8 mouse cellular contexts compared by ENCODE assay signal in the genomic region with DNA sequence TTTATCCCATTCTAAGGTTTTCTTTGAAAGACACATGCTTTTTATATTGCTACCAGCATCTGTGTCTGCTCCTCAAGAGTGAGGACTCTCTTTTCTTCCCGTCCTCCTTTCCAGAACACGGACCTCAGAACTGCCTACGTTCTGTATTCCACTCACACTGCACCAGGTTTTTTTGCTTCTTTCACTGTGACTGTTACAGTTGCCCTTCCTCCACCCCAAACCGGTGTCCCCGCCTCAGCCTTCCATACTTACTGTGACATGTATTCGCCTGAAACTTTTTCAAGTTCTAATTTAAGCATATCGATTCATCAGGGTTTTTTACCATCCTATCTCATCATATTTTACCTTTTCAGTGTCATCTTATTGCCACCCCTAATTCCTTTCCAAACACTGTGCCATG. TPM values are rescaled to one million over a fixed set of nuclear protein-coding genes. Genes with fewer than 3 reads are reported as not detected.
DNase-seq lines count a peak whose midpoint lies in the region; ATAC-seq and TF ChIP-seq lines count a peak whose summit lies in the region.

No protein-coding gene starts in this region.

- no peak for TF ChIP-seq CTCF in cerebellum, adult 2 months (IDR thresholded peaks at IDR 0.05; ENCODE audit: borderline replicate concordance, insufficient read depth, low read depth, low read length)

- H3K4me1 ChIP-seq in cerebellum, adult 2 months (ENCODE audit: control insufficient read depth, insufficient read depth, low read length) = peaks cover 5% of the 10 kb centered on the region; the same call in 1 of the 2 replicates
- peaks cover 6% of the 10 kb centered on the region; the same call in 1 of the 2 replicates for H3K4me1 ChIP-seq in stomach, embryonic 15.5 days

- no peaks in the 10 kb centered on the region for H3K27me3 ChIP-seq in cerebellum, adult 2 months (ENCODE audit: control insufficient read depth, insufficient read depth, low read length)
- no peaks in the 10 kb centered on the region for H3K27me3 ChIP-seq in stomach, embryonic 15.5 days (replicated peaks)

- WGBS in cerebellum, adult 2 months = 3% methylated on average over 7 of the region's 7 CpGs
- WGBS in stomach, embryonic 15.5 days = 7% methylated on average over 7 of the region's 7 CpGs

- H3K4me3 ChIP-seq in cerebellum, adult 2 months (replicated peaks; ENCODE audit: insufficient read depth, low read depth, low read length) = peak overlapping the region; percentile 95
- peak overlapping the region; percentile 79 for H3K4me3 ChIP-seq in stomach, embryonic 15.5 days (replicated peaks)

- TF ChIP-seq POLR2A in cerebellum, adult 2 months (IDR thresholded peaks at IDR 0.05; ENCODE audit: borderline replicate concordance, insufficient read depth, low read length) = no peak

- peak overlapping the region; percentile 81 for H3K4me2 ChIP-seq in stomach, embryonic 15.5 days

- peak; percentile 24 for DNase-seq in urinary bladder, postnatal 14 days (ENCODE audit: low spot score)
- no peak for DNase-seq in urinary bladder, adult 2 months (ENCODE audit: low spot score)
- peak in 1 of 2 experiments; percentile 34 for DNase-seq in cerebellum, adult 2 months
- DNase-seq in heart, adult 8-10 months (ENCODE audit: low spot score) = peak; percentile 11
- DNase-seq in kidney, postnatal 10 days = peak; percentile 16
- peak; percentile 4 for DNase-seq in lung, postnatal 25 days (ENCODE audit: low spot score)
- no peak for DNase-seq in gastrocnemius, adult 18-20 months (ENCODE audit: low spot score)

- H3K36me3 ChIP-seq in stomach, embryonic 15.5 days = no peaks in the 10 kb centered on the region

- no peak overlapping the region; the same call in 1 of the 2 replicates for H3K27ac ChIP-seq in cerebellum, adult 2 months (ENCODE audit: insufficient read depth, low read length)
- peak overlapping the region; percentile 97 for H3K27ac ChIP-seq in stomach, embryonic 15.5 days

- no peaks in the 10 kb centered on the region for H3K9me3 ChIP-seq in stomach, embryonic 15.5 days

- H3K9ac ChIP-seq in stomach, embryonic 15.5 days = peak overlapping the region; percentile 96; the same call in 1 of the 2 replicates

- no peak for ATAC-seq in stomach, embryonic 15.5 days (ENCODE audit: insufficient read depth, low FRiP score, low read depth)

RNA-seq across cellular contexts. Expression of gene Ints13, which starts 1.0 kb away (rescaled TPM):
- polyA plus RNA-seq in urinary bladder, adult 2 months (2012; rRNA removed) = 48.0 and 54.4 TPM in 2 replicates
- 67.3 and 72.8 TPM in 2 replicates for polyA plus RNA-seq in cerebellum, adult 2 months (2012; rRNA removed)
- 10 to 100 TPM; 18.7 to 21.4 (median 20.1) TPM for total RNA-seq in heart, adult 8-10 months (2022)
- polyA plus RNA-seq in stomach, embryonic 15.5 days (2015; fragmentation: Nextera tagmentation; extraction: Ambion mirVana) = 53.8 and 64.5 TPM in 2 replicates
- 10 to 100 TPM; 10.5 to 15.9 TPM for total RNA-seq in gastrocnemius, adult 18-20 months (2021)

RNA-seq across cellular contexts. Expression of gene Fgfr1op2, which starts 1.6 kb away (rescaled TPM):
- 83.9 and 91.5 TPM in 2 replicates for polyA plus RNA-seq in urinary bladder, adult 2 months (2012; rRNA removed)
- 62.5 and 64.0 TPM in 2 replicates for polyA plus RNA-seq in cerebellum, adult 2 months (2012; rRNA removed)
- total RNA-seq in heart, adult 8-10 months (2022) = 10 to 100 TPM; 66.1 to 70.9 (median 68.7) TPM
- 98.5 and 101 TPM in 2 replicates for polyA plus RNA-seq in stomach, embryonic 15.5 days (2015; fragmentation: Nextera tagmentation; extraction: Ambion mirVana)
- 10 to 100 TPM; 52.5 to 53.0 TPM for total RNA-seq in gastrocnemius, adult 18-20 months (2021)

Comparison
In these comparisons a context has a peak if more than half of its experiments do, and no peak if none do; other contexts are left out.
1. DNase-seq: peak in urinary bladder, postnatal 14 days (single experiment), heart, adult 8-10 months (single experiment), kidney, postnatal 10 days (single experiment) and lung, postnatal 25 days (single experiment); none in urinary bladder, adult 2 months (single experiment) and gastrocnemius, adult 18-20 months (single experiment).